Mouse (Mus musculus) thymus, postnatal 10 days (tissue): ENCODE data around the gene Ppp1r18.
"Not testable (repeated sequence)": the region's sequence is repeated elsewhere in the genome, so short reads cannot be mapped to it uniquely, and the experiment has no call there.

Experiments used
- DNase-seq, 2 experiments: peaks; one replicate each; pipeline ENCODE4 v3.0.0; 2021; ENCODE audit warnings: low spot score in 2 of 2

The Ppp1r18 gene

DNA sequence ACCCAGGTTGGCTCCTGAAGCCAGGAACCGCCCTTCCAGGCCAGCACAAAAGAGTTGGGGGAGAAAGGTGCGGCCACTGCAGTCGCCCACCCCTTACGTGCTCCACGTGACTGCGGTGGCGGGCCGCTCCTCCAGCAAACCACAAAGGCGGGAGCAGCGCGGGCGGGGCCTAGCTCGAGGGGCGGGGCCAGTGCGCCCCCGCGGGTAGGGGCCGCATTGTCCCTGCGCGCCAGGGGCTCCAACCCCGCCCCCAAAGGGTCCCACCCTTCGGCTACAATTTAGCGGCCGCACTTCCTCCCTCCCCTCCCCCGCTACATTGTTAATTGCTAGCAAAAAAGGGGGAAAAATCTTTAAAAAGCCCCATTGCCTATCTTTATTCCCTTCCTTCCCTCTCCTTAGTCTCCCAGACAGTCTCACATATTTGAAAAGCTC is 28.4 kb upstream of the Ppp1r18 start:
- DNase-seq, result peak; percentile 94 to 95

DNA sequence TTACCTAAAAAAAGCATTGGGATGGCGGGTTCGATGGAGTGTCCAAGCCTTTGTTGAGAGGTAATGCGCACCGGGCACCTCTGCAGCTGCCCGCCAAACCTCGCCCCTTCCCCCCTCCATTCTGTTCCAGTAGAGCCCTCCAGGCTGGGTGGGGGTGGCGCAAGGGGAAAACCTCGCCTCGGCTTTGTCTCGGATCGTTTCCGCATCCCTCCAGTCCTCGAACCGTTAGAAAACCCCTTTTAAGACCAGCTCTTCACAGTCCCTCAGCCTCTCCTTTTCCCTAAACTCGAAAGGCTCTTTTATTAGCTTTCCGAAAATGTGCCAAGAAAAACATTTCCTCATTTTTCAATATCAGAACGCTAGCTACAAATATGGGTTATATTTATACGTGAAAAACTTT is 27.9 kb upstream of the Ppp1r18 start:
- peak; percentile 68 to 70 for DNase-seq

DNA sequence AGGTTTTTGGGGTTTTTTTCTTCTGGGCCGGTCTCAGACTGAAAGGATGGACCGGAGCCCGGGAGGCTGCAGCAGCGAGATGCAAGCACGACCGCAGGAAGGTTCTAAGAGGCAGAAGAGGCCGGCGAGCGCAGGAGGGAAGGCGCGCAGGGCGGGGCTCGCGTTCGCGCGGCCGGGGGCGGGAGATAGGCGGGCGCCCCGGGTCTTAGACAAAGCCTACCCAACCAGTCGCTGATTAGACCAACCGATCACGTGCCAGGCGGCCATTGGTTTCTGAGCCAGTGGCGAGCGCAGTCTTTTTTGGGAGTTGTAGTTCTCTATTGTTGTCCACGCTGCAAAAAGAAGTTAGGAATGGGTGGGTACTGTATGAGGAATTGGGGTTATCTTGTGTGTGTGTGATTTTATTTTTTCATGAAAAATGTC is 27.3 kb upstream of the Ppp1r18 start, which contains the start of gene Tubb5:
TSS of gene Tubb5 (minus strand) at position 185 of the 423 bp plus-strand sequence.
- peak; percentile 95 to 96 for DNase-seq

DNA sequence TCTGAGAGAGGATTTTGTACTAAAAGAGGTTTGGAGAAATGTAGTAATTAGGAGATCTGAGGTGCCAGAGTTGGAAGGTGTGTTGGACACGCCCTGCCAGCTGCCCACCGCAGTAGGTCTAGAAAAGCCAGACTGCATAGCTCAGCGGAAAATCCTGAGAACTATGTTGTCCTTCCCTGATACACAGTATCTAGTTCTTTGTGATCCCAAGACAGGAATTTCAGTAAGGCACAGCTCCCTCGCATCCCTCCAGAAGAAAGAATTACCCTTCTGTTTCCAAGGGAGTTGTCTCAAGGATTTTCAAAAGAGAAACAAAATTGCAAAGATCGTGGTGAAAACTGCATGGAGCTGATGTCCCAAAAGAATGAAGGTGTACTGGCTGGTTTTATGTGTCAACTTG is 26.8 kb upstream of the Ppp1r18 start:
- no peak for DNase-seq

DNA sequence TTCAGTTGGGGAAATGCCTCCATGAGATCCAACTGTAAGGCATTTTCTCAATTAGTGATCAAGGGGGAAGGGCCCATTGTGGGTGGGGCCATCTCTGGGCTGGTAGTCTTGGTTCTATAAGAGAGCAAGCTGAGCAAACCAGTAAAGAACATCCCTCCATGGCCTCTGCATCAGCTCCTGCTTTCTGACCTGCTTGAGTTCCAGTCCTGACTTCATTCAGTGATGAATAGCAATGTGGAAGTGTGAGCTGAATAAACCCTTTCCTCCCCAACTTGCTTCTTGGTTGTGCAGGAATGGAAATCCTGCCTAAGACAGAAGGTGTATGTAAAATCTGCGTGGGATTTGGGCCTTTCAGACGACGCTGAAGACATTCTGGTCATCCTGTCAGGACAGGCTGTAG is 26.4 kb upstream of the Ppp1r18 start:
- DNase-seq, result not testable (repeated sequence)

DNA sequence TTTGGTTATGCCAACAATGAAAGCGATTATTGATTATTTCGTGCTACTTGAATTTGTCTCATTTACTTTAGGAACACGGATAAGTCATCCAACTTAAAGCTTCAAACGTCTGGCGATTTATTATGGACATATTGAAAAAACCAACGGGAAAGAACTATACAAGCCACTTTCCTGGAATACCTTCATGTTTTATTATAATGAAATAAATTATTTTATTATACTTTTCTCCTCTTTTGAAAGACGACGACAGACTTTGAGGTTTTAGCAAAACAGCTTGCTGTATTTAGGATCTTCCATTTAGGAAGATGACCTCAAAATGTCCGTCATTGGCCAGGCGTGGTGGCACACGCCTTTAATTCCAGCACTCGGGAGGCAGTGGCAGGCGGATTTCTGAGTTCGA is 24.8 kb upstream of the Ppp1r18 start:
- no peak for DNase-seq

DNA sequence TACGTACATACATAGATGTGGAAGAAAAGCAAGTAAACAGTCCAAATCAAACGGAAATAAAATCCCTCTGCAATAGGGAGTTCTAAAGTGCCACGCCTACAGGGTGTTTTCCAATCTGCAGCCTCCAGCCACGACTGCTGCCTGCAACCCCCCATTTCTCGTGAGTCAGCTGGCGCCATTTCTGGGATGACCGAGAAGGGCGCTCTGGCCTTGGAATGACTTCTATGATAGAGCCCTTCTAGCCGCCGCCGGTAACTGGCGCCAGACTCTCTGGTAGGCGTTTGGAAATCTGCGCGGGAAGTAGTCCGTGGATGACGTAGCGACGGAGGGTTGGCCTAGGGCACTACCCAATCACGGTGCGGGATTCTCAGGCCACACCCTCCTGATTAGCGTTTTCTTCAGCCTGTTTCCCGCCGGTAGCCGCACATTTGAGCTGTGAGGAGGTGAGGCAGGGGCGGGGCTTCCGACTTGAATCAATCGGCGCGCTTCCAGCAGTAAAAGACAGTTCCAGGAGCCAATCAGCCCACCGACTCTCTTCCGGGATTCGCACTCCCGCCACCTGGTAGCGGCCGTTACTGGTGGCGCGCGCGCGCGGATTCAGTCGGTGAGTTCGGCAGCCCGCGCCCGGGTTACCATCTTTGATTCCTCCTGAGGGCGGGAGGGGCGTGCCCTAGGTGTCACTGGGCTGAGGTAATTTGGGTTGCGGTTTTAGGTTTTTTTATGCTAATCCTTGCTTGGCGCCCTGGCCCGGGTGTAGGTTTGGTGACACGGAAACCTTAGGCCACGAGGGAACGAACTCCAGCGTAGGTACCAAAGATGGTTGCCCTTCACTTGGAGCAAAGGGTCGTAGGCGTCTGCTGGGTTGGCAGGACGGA is 24.1 kb upstream of the Ppp1r18 start, which contains the start of gene Mdc1:
TSS of gene Mdc1 (plus strand) at position 440 of the 875 bp plus-strand sequence.
- peak; percentile 98 to 99 for DNase-seq

DNA sequence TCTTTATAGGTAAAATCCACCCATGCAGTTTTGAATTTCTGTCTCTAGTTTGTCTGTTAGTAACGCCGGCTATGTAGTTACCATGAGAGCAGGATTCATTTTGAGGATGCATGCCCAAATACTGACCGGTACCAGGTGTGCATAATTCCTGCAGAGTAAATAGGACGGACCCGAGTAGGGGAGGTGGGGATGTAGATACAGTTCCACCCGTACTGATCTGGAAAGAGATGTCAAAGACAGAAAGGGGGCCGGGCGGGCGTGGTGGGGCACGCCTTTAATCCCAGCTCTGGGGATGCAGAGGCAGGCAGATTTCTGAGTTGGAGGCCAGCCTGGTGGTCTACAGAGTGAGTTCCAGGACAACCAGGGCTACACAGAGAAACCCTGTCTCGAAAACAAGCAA is 23.4 kb upstream of the Ppp1r18 start:
- no peak for DNase-seq

DNA sequence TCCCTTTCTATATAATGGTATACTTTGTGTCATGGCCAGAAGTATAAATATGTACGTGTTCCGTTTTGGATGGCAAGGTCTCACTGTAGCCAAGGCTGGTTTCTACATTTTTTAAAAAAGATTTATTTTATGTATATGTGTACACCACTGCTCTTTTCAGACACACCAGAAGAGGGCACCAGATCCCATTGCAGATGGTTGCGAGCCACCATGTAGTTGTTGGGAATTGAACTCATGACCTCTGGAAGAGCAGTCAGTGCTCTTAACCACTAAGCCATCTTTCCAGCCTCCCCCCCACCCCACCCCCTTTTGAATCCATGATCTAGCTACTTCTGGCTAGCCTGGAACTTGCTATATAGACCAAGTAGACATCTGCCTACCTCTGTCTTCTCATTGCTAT is 21.9 kb upstream of the Ppp1r18 start:
- DNase-seq, result no peak

DNA sequence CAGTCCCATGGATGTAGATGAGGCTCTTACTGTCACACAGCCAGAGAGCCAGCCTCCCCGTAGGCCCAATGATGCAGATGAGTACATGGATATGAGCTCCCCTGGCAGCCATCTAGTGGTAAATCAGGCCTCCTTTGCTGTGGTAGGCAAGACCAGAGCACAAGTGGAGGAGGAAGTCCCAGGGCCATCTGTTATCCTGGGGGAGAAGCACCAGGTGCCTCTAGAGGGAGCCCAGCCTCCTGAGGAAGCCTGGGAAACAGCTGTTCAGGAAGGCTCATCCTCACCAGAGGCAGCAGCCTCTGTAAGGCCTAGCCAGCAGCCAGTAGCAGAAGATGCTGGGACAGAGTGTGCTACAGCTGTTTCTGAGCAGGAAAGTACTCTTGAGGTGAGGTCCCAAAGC is 17.3 kb upstream of the Ppp1r18 start:
- DNase-seq, result no peak

DNA sequence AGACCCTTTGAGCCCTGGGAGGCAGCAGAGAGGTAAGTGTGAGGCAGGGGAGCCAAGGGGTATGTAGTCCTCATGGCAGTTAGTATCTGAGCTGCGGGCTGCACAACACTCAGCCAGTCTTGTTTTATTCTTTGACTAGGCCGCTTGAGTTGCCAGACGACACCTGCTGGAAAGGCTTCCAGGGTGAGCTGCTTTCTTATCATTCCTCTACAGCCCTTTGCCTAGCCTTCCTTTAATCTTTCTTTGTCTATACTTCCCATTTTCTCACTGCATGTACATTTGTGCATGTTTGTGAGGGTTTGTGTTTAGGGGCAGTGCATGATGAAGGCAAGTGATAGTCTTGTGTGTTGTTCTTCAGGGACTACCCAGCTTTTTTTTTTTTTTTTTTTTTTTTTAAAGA is 14.4 kb upstream of the Ppp1r18 start:
- DNase-seq, result no peak

DNA sequence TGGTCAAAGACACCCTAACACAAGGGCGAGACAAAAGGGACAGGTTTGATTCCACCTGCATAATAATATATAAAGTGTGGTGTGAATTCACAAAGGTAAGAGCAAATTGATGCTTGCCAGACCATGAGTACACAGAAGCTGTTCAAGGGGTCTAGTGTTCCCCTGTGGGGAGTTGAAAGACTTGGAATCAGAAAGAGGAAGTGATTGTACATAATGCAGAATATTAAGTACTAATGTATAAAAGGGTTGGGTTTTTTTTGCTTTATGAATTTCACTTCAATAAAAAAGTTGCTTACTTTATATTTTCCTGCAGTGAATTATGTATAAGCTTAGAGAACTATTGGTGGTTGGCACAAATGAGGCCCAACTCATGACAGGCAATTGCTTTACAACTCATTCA is 6.0 kb upstream of the Ppp1r18 start:
- DNase-seq, result no peak

DNA sequence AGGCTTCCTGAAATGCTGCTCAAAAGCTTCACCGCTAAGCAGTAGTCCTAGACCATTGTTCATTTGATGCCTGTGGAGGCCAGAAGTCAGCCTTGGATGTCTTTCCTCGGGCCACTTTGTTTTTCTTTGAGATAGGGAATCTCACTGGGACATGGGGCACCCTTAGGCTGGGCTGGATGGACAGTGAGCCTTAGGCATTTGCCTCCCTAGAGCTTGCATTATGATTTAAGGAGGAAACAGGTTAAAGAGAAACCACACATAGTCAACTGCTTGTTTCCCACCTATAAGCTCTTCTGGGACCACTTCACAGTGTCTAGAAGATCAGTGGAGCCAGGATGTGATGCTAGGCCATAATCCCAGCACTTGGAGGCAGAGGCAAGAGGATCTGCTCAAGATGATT is 5.6 kb upstream of the Ppp1r18 start:
- no peak for DNase-seq

DNA sequence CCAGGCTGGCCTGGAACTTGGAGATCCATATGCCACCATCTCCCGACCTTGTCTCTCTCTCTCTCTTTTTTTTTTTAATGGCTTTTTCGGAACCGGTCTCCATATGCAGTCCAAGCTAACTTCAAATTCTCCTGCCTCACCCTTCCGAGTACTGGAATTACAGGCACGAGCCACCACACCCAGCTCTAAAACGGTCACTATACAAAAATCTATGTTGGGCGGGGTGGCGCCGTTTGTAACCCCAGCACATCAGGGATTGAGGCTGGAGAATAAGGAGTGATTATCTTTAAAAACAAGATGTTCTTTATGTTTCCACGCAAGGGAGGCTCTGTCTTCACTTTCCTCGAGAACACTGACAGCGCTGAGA is 4.6 kb upstream of the Ppp1r18 start:
- DNase-seq, result no peak

DNA sequence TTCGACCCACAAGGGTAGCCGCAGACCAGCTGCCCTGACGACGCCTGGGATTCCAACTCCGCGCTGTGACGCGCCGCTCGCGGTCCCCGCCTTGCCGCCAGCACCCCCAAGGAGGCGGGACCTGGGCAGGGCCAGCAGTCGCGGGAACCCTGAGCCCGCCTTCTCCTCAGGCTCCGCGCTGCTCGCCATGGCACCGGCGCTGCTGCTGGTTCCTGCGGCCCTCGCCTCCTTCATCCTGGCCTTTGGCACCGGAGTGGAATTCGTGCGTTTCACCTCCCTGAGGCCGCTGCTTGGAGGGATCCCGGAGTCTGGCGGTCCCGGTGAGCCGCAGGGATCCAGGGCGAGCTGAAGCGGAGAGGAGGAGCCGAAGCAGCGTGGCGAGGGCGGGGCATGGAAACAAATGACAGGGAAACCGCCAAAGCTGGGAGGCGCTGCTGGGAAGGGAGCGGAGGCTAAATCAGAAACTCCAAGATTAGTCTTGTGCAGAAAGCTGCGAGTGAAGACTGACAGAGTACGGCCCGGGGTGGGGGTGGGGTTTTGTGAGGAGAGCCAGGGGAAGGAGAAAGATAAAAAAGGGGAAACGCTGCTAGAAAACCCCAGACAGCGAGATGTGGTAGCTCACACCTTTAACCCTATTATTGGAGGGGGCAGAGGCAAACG is 4.1 kb upstream of the Ppp1r18 start, which contains the start of gene Nrm:
TSS of gene Nrm (plus strand) at position 121 of the 660 bp plus-strand sequence.
- peak; percentile 71 to 75 for DNase-seq

DNA sequence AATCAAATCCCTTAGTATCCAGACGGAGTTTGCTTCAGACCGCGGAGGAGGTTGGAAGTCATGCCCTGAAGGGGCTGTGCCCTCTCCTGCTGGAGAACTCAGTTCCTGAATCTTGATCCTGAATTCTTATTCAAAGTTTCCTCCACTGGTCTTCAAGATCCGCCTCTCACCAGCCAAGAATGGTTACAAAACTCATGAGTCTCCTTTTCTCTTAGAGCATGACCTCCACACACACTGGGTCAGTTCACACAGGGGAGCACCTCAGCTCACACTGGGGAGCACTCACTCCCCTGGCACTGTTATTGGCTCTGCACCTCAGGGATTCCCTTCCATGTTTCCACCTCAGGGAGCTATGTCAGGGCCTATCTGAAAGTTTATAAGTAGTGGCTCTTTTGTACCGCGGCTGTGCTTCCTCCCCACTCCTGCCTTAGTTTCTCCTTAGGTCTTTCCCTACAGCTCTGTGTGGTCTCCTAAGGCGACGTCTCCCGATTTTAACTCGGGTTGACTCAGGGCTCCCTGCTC is 500 bp upstream of the Ppp1r18 start:
- no peak for DNase-seq

DNA sequence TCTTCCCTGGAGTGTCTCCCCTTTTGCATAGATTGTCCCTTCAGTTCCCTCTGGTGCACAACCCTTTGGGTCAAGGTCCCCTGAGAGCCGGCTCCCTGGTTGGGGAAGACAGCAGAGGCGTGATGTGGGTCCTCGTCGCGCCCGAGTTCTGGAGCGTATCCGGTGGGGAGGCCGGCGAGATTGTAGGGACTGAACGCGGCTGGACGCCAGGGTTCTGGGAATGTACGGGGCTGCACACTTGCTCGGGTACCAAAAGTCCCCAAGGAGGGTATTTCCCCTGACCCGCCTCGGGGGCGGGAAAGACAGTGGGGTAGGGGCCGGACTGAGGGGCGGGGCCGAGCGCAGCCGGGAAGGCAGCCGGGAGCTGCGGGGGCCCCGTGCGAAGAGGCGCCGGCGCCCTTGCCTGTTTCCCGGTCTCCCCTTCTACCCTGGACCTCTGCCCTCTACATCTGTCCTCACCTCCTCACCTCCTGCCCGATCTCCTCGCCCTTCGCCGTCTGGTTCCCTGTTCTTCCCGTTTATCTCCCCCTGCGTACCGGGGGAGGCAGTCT is 963 bp downstream of the Ppp1r18 start:
- DNase-seq, result peak; percentile 27 to 33

DNA sequence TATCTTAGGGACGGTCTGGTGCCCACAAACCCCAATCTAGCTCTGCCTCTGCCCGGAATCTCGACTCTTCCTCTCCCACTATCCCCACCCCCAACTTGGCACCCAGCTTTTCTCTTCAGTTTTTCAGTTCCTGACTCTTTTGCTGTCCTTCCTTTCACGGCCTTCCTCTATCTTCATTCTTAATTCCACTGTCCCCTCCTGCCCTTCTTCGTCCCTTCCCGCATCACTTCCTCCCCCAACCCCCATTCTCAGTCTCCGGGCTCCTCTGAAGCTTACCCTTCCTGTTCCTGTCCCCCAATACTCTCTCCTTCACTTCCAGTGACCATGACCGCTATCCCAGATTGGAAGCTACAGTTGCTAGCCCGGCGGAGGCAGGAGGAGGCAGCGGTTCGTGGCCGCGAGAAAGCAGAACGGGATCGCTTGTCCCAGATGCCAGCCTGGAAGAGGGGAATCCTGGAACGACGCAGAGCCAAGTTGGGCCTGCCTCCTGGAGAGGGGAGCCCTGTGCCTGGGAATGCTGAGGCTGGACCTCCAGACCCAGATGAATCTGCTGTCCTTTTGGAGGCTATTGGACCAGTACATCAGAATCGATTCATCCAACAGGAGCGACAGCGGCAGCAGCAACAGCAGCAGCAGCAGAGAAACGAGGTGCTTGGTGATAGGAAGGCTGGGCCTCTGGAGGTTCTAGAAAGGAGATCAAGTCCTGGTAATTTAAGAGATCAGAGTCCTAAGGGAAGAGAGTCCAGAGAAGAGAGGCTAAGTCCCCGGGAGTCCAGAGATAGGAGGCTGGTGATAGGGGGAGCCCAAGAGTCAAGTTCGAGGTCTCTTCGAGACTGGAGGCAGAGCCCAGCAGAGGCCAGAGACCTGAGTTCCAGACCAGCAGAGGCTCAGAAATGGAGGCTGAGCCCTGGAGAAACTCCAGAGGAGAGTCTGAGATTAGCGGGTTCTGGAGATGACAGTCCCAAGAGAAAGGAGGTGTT is 1.8 kb downstream of the Ppp1r18 start:
- DNase-seq, result peak; percentile 38 to 63

DNA sequence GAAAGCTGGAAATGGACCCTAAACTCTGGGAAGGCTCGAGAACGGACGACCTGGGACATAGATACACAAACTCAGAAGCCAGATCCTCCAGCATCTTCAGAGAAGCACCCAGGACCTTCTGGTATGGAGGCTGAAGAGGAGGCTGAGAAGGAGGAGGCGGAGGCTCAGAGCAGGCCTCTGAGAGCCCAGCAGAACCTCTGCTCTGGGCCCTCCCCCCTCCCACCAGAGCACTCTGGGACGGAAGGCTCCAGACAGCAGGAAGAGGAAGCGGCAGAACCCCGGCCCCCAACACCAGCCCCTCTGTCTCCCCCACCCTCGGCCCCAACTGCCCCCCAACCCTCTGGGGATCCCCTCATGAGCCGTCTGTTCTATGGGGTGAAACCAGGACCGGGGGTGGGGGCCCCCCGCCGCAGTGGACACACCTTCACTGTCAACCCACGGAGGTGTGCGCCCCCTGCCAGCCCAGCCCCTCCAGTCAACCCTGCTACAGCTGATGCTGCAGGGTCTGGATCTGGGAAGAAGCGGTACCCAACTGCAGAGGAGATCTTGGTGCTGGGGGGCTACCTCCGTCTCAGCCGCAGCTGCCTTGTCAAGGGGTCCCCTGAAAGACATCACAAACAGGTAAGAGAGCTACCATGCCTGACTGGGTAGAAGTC is 2.9 kb downstream of the Ppp1r18 start:
- DNase-seq, result peak; percentile 51 to 52

DNA sequence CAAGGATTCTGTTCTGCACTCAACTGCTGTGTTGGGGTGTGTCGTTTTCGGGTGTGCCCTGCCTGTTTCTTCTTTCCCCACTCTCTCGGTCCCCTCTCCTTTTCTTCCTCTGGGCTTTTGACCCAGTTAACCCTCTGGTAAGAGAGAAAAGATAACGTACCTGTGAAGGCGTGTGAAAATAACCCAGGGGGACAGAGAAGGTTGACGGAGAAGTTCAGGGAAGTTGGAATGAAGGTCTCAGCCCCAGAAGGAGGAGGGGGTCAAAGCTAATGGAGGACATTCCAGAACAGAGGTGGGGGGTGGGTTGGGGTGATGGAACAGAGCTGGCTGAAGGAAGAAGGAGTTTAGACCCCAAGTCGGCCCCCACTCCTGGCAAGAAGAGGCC is 3.6 kb downstream of the Ppp1r18 start:
- no peak for DNase-seq
